Mouse (Mus musculus) frontal cortex, postnatal 10 days (tissue): Measurements from ENCODE around the gene Golph3.
"Not testable (repeated sequence)": the region's sequence is repeated elsewhere in the genome, so short reads cannot be mapped to it uniquely, and the experiment has no call there.

ENCODE experiments used
- DNase-seq, 2 experiments: peaks; one replicate each; pipeline ENCODE4 v3.0.0; 2022; ENCODE audit warnings: low spot score in 2 of 2, mixed read lengths in 1 of 2

The Golph3 gene

GRCm38 (mm10) chr15:12357459-12357858 is 36.2 kb downstream of the Golph3 start:
- no peak for DNase-seq

DNA sequence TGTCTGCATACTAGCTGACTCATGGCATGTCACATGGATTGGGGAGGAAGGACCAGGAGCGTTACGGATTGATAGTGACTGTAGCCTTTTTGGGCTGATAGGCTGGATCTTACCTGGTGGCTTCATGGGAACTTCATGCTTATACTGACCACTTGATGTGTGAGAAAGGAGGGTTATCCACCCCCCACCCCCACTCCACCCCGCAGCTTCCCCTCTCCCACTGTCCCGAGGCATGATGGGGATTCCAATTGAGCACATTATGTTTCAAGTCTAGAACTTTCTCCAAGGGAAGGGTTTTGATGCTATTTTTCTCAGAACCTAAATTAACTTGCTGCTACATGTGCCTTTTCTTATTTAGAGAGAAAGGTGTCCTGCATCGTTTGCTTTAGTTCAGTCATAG is 37.1 kb downstream of the Golph3 start:
- DNase-seq: no peak

GRCm38 (mm10) chr15:12360519-12361212 is 39.4 kb downstream of the Golph3 start:
- DNase-seq: no peak

- no peak for DNase-seq
Measured at GRCm38 (mm10) chr15:12362001-12362700, 40.9 kb downstream of the Golph3 start.

DNA sequence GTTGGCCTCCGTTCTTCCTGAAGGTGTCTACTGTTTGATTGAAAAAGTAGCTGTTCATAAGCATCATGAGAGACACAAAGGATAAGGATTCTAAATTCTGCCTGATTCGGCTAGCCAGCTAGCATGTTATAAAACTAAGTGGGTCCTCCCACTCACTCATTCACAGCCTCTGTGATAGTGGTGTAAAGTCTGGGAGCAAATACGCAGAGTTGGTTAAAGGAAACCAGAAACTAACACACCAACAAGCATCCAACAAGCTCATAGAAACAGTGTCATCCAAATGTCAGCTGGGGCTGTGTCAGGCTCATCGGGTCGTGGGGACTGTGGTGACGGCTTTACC is 41.4 kb downstream of the Golph3 start:
- no peak for DNase-seq

- no peak for DNase-seq
Measured at GRCm38 (mm10) chr15:12364096-12364495, 42.8 kb downstream of the Golph3 start.

GRCm38 (mm10) chr15:12365416-12366071 is 44.3 kb downstream of the Golph3 start:
- DNase-seq: no peak

DNA sequence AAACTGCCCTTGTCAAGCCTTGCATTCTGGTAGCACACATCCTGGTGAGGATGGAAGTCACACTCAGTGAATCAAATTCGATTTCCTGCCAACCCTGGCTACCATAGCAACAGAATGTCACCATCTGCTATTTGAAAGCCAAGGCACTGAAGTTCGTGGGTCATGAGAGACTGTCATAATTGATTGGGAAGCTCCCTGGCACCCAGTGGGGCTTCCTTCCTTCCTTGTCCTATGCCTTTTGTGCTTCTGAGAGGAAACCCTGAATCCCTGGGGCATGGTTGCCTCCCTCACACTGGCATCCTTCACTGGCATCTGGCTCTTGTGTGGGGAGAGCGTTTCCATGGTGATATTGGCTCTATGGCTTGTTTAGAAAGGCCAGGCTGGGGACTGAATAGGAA is 44.8 kb downstream of the Golph3 start:
- DNase-seq: peak; percentile 56 to 57

- not testable (repeated sequence) for DNase-seq
Measured at GRCm38 (mm10) chr15:12366580-12367305, 45.5 kb downstream of the Golph3 start.

GRCm38 (mm10) chr15:12367306-12368080 is 46.2 kb downstream of the Golph3 start:
- no peak for DNase-seq

DNA sequence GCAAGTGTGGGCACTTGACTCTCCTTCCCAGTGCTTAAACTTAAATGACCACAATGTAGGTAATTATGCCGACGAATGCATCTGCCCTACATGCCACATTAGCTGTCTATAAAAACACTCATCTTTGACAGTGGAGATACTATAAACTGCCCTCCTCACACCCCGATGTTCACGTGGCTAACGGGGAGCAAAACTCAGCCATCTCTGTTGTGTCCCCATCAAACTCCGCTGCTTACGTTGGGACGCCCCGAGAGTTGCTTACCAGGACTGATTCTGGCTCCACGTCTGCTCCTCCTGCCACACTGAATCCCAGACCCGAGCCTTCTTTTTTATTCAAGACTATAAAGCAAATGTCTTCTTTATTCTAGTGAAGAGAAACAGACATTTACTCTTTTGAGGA is 47.1 kb downstream of the Golph3 start:
- DNase-seq: no peak

- DNase-seq: no peak
Measured at GRCm38 (mm10) chr15:12368850-12369249, 47.6 kb downstream of the Golph3 start.

GRCm38 (mm10) chr15:12370096-12370495 is 48.8 kb downstream of the Golph3 start:
- no peak for DNase-seq

GRCm38 (mm10) chr15:12371183-12371582 is 49.9 kb downstream of the Golph3 start:
- peak in 1 of 2 experiments; percentile 65 for DNase-seq

DNA sequence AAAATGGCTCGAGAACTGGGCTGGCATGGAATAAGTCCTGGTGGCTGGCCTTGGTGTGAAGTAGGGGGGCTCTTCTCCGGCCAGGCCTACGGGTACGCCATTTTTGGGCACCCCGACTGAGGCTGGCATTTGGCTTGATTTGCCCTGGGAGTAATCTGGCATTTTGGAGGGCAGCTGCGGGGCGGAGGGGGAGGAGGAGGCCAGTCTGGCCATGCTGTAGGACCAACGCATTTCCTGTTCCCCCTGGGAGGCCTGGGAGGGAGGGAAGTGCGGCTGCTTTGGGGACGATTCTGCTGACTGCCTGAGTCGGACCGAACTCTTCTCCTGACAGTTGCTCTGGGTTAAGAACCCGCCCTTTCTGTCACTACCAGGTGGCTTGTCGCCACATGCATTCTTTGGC is 52.2 kb downstream of the Golph3 start:
- no peak for DNase-seq

- DNase-seq: no peak
Measured at GRCm38 (mm10) chr15:12373918-12374317, 52.7 kb downstream of the Golph3 start.

DNA sequence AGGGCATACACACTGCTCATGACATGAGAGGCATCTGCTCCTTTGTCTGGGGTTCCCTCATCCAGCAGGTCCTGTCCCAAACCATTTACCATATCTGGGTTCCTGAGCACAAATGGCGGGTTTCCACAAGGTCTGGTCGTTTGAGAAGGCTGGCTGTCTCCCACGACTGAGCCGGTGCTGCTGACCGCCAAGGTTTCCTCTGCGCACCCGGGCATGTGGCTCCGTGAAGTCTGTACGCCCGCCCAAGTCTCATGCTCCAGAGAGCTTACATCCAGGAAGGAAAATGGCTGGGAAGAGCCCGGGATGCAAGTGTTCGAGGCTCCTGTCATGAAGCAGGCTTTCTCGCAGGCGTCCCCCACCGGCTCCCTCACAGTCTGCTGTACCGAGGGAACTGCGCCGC is 53.7 kb downstream of the Golph3 start:
- no peak for DNase-seq

DNA sequence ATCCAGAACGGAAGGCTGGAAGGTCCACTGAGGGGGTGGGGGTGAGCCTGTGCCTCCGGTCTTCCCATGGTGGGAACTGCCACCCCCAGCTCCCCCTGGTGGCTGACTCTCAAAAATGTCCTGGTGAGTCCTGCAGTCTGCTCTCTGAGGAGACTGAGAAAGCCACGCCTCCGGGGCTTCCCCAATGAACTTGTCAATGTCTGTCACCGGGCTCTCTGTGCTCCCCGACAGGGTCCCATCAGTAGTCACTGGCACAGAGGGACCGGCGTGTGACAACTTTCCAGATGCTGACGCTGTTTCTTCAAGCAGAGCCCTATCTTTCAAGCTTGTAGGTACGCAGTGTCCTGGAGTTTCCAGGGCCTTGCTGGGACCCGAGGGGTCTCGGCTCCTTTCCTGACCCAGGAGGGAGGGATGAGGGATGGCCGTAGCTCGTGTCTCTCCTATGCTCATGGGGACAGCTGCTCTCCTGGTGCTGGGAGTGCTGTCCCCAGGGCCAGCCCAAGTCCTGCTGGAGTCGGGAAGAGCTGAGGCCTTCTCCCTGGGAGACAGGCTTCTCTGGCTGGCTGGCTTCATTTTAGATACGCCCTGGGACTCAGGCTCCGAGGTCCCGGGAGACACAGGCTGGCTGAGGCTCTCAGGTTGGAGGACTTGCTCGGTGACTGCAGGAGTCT is 54.5 kb downstream of the Golph3 start:
- DNase-seq: peak; percentile 73 to 77

GRCm38 (mm10) chr15:12376491-12377069 is 55.3 kb downstream of the Golph3 start:
- DNase-seq: no peak

DNA sequence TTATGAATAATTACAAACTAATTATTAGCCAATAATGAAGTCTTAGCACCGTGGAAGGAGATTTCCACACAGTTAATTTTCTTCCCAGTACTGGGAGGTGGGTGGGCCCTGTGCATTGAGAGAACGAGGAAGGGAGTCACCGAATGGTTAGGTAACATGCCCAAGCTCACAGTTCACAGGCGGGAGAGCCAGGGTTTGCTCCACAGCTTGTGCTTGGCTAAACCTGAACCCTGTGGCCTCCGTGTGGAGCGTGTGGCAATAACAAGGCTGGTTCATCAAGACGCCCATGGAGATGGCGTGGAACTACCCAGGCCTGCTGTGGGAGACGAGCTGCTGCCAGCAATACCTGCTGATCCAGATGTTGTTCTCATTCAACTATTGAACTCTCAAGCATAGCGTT is 56.5 kb downstream of the Golph3 start:
- DNase-seq: no peak

DNA sequence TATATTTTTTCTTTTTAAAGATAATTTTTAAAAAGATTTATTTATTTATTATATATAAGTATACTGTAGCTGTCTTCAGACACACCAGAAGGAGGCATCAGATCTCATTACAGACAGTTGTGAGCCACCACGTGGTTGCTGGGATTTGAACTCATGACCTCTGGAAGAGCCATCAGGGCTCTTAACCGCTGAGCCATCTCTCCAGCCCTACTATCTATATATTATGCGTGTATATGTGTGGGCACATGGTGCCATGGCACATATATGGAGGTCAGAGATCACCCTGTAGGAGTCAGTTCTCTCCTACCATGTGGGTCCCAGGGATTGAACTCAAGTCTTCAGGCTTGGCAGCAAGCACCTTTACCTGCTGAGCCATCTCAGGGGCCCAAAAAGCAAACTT is 58.8 kb downstream of the Golph3 start:
- no peak for DNase-seq
